ENCODE assay signal across 17 mouse cellular contexts in genomic region chr14:83533057-83533456, GRCm38 (mm10).
"Had no signal": no experiment of that assay in that cellular context is flagged by ENCODE, and none has a peak within 500 bp of the region (broad histone marks: within the 10 kb centered on the region; RNA-seq: fewer than 3 reads in every experiment).

No protein-coding gene starts in this region.

- DNase-seq: lung, adult 18-20 months; lung, embryonic 14.5 days; lung, postnatal 10 days; lung, postnatal 4 days; midbrain, embryonic 14.5 days; right cerebral cortex, postnatal 25 days; right cerebral cortex, postnatal 4 days; spleen, adult 18-20 months; thymus, adult 18-20 months; thymus, postnatal 14 days; thymus, postnatal 36 days had no signal

- H3K4me1 ChIP-seq: midbrain, embryonic 10.5 days; midbrain, embryonic 12.5 days; neural tube, embryonic 13.5 days; neural tube, embryonic 15.5 days had no signal

- H3K9me3 ChIP-seq: midbrain, embryonic 10.5 days; midbrain, embryonic 12.5 days; neural tube, embryonic 13.5 days; neural tube, embryonic 15.5 days had no signal

- H3K4me3 ChIP-seq: midbrain, embryonic 10.5 days; midbrain, embryonic 12.5 days; myocyte; neural tube, embryonic 13.5 days; neural tube, embryonic 15.5 days had no signal

- H3K27me3 ChIP-seq: midbrain, embryonic 12.5 days; neural tube, embryonic 13.5 days; neural tube, embryonic 15.5 days had no signal

- H3K36me3 ChIP-seq: midbrain, embryonic 10.5 days; midbrain, embryonic 12.5 days; neural tube, embryonic 13.5 days; neural tube, embryonic 15.5 days had no signal

- ATAC-seq: midbrain, embryonic 16.5 days had no signal
